Mouse (Mus musculus): ENCODE data around the gene Dnm3. TPM values are rescaled to one million over a fixed set of nuclear protein-coding genes. Genes with fewer than 3 reads are reported as not detected.

Dnm3 gene
- total and polyA plus RNA-seq, 3 experiments = not detected

DNA sequence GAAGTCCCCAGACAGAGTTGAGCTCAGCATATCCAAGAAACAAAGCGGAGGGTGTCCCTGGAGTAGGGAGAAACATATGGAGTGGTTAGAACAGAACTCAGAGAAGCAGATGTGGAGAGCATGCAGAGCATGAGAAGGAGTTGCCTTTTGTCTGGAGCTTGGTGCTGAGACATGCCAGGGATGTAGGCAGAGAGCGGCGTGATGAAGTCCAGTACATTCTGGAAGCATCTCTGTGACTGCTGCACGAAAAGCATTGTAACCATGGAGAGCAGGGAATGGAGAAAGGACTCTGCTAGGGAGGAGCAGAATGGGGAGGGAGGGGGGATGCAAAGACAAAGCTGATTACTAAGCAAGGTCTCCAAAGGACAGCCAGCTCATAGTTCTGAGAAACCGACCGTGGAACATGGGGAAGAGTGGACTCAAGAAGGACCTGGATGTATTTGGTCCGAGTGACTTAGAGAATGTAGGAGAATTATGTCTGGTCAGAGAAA, 369.6 kb downstream of the Dnm3 start:
- TF ChIP-seq GATA1 (IDR thresholded peaks at IDR 0.05; ENCODE audit: low read depth, low read length) = no peak
- TF ChIP-seq UBTF (IDR thresholded peaks at IDR 0.05; ENCODE audit: borderline replicate concordance, insufficient read depth, low read depth, low read length) = no peak
- TF ChIP-seq MXI1 (IDR thresholded peaks at IDR 0.05; ENCODE audit: low read depth, low read length) = no peak
- TF ChIP-seq POLR2AphosphoS2 (IDR thresholded peaks at IDR 0.05; ENCODE audit: low read length) = no peak
- no peak for TF ChIP-seq MAFK (IDR thresholded peaks at IDR 0.05; ENCODE audit: borderline replicate concordance, low read depth, low read length)
- no peak for TF ChIP-seq RAD21 (IDR thresholded peaks at IDR 0.05; ENCODE audit: low read depth, low read length)
- no peak for TF ChIP-seq ZNF384 (IDR thresholded peaks at IDR 0.05; ENCODE audit: low read depth, low read length)
- TF ChIP-seq EP300 (IDR thresholded peaks at IDR 0.05; ENCODE audit: low read depth in 1 of 2, low read length in 2 of 2) = no peak
- TF ChIP-seq TBP (IDR thresholded peaks at IDR 0.05; ENCODE audit: low read depth, low read length) = no peak
- TF ChIP-seq MEF2A (IDR thresholded peaks at IDR 0.05; ENCODE audit: extremely low read depth, insufficient replicate concordance, low read depth, low read length, poor library complexity, severe bottlenecking) = no peak
- no peak overlapping the region for H3K27ac ChIP-seq (ENCODE audit: control insufficient read depth, low read depth, low read length)
- no peaks in the 10 kb centered on the region for H3K4me1 ChIP-seq (ENCODE audit: control insufficient read depth in 1 of 2, insufficient read depth in 2 of 2, low read length in 2 of 2)
- no peaks in the 10 kb centered on the region; a peak in 1 of 4 replicates for H3K27me3 ChIP-seq (ENCODE audit: control insufficient read depth in 1 of 2, insufficient read depth in 2 of 2, low read length in 2 of 2)
- H3K4me3 ChIP-seq (ENCODE audit: control insufficient read depth in 1 of 2, insufficient read depth in 1 of 2, low read depth in 2 of 2, low read length in 2 of 2) = no peak overlapping the region
- no peaks in the 10 kb centered on the region for H3K36me3 ChIP-seq (ENCODE audit: control insufficient read depth in 1 of 2, insufficient read depth in 2 of 2, low read length in 2 of 2)
- H3K9ac ChIP-seq (ENCODE audit: control insufficient read depth, low read depth, low read length, poor library complexity, severe bottlenecking) = no peak overlapping the region
- H3K9me3 ChIP-seq (replicated peaks; ENCODE audit: insufficient read depth, low read length) = no peaks in the 10 kb centered on the region
- H3K79me2 ChIP-seq (ENCODE audit: control insufficient read depth, insufficient read depth, low read length, poor library complexity) = no peaks in the 10 kb centered on the region
- DNase-seq (ENCODE audit: low read depth, low spot score) = no peak

GRCm38 (mm10) chr1:162107011-162107606, 370.7 kb downstream of the Dnm3 start:
- H3K9me3 ChIP-seq (replicated peaks; ENCODE audit: insufficient read depth, low read length) = no peaks in the 10 kb centered on the region
- H3K27ac ChIP-seq (ENCODE audit: control insufficient read depth, low read depth, low read length) = no peak overlapping the region
- H3K27me3 ChIP-seq (ENCODE audit: control insufficient read depth in 1 of 2, insufficient read depth in 2 of 2, low read length in 2 of 2) = no peaks in the 10 kb centered on the region
- H3K4me3 ChIP-seq (ENCODE audit: control insufficient read depth in 1 of 2, insufficient read depth in 1 of 2, low read depth in 2 of 2, low read length in 2 of 2) = no peak overlapping the region
- TF ChIP-seq NRF1 (IDR thresholded peaks at IDR 0.05; ENCODE audit: insufficient read depth, low read depth, low read length, poor library complexity, severe bottlenecking) (no peak), POLR2AphosphoS2 (IDR thresholded peaks at IDR 0.05; ENCODE audit: low read length) (no peak), NELFE (IDR thresholded peaks at IDR 0.05; ENCODE audit: low read depth, low read length) (no peak), UBTF (IDR thresholded peaks at IDR 0.05; ENCODE audit: borderline replicate concordance, insufficient read depth, low read depth, low read length) (no peak), CTCF (IDR thresholded peaks at IDR 0.05 in 2 of 3, conservative IDR thresholded peaks at IDR 0.05 in 1 of 3; ENCODE audit: control insufficient read depth in 1 of 3, insufficient read depth in 1 of 3, low read depth in 2 of 3, low read length in 3 of 3, poor library complexity in 1 of 3, severe bottlenecking in 1 of 3) (no peak)
- H3K36me3 ChIP-seq (ENCODE audit: control insufficient read depth in 1 of 2, insufficient read depth in 2 of 2, low read length in 2 of 2) = no peaks in the 10 kb centered on the region
- no peak overlapping the region for H3K9ac ChIP-seq (ENCODE audit: control insufficient read depth, low read depth, low read length, poor library complexity, severe bottlenecking)
- H3K4me1 ChIP-seq (ENCODE audit: control insufficient read depth in 1 of 2, insufficient read depth in 2 of 2, low read length in 2 of 2) = no peaks in the 10 kb centered on the region
- H3K79me2 ChIP-seq (ENCODE audit: control insufficient read depth, insufficient read depth, low read length, poor library complexity) = no peaks in the 10 kb centered on the region
- no peak for DNase-seq (ENCODE audit: low read depth, low spot score)
